Mouse (Mus musculus): ENCODE results near the gene Il11ra1. TPM values are rescaled to one million over a fixed set of nuclear protein-coding genes. Genes with fewer than 3 reads are reported as not detected.
A peak's percentile ranks its signal among the peaks of the same experiment; 100 is the strongest.
"Not testable (repeated sequence)": the region's sequence is repeated elsewhere in the genome, so short reads cannot be mapped to it uniquely, and the experiment has no call there.

Gene Il11ra1
- polyA plus RNA-seq, 1 experiment from 2014 or later, result 111 TPM

DNA sequence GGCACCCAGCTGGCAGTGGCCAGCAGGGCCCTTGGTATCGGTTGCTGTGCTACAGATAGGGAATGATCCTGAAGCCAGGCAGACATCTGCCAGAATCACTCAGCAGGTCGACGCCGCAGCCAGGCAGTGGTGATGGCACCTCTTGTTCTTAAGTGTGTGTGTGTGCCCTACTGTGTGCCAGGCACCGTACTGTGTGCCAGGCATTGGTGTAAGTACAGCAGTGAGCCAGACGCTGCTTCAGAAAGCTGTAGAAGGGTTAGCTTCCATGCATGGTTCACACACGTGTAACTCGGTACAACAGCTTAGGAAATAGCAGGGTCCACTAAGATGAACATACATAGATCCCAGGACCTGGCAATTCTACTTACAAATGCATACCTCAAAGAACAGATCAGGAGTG lies 435 bp downstream of the Il11ra1 start:
- not testable (repeated sequence) for H3K9me3 ChIP-seq (ENCODE audit: control insufficient read depth, low read length); H3K9ac ChIP-seq (ENCODE audit: low read length); H3K4me3 ChIP-seq (ENCODE audit: low read length); H3K27ac ChIP-seq (ENCODE audit: low read length); ATAC-seq (ENCODE audit: low read depth); H3K36me3 ChIP-seq (ENCODE audit: control insufficient read depth, insufficient read depth, low read length); H3K27me3 ChIP-seq (ENCODE audit: control insufficient read depth, insufficient read depth, low read depth, low read length); H3K4me2 ChIP-seq (ENCODE audit: low read depth, low read length); H3K4me1 ChIP-seq (replicated peaks; ENCODE audit: control insufficient read depth, insufficient read depth, low read length)
- 86% methylated on average over 2 of the region's 8 CpGs for WGBS

DNA sequence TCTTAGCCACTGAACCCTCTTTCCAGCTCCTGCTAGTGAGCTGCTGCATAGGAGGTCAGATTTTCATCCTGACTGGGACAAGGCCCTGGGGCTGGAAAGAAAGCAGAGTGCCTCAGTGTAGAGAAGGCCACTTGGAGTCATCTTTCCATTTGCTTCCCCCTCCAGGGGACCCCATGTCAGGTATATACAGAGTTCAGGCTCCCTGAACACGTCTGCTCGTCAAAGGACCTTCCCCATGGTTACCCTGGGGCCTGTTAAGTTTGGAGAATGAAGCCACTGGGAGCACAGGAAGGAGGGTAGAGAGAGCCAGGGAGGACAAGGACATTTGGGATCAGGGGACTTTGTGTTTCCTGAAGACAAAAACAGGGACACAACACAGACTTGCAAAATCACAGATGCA lies 2.4 kb downstream of the Il11ra1 start:
- not testable (repeated sequence) for H3K9ac ChIP-seq (ENCODE audit: low read length); H3K27me3 ChIP-seq (ENCODE audit: control insufficient read depth, insufficient read depth, low read depth, low read length); H3K4me3 ChIP-seq (ENCODE audit: low read length); H3K27ac ChIP-seq (ENCODE audit: low read length); ATAC-seq (ENCODE audit: low read depth); H3K4me1 ChIP-seq (replicated peaks; ENCODE audit: control insufficient read depth, insufficient read depth, low read length); H3K9me3 ChIP-seq (ENCODE audit: control insufficient read depth, low read length); H3K36me3 ChIP-seq (ENCODE audit: control insufficient read depth, insufficient read depth, low read length); H3K4me2 ChIP-seq (ENCODE audit: low read depth, low read length)
- 61% methylated on average over 2 of the region's 2 CpGs for WGBS

DNA sequence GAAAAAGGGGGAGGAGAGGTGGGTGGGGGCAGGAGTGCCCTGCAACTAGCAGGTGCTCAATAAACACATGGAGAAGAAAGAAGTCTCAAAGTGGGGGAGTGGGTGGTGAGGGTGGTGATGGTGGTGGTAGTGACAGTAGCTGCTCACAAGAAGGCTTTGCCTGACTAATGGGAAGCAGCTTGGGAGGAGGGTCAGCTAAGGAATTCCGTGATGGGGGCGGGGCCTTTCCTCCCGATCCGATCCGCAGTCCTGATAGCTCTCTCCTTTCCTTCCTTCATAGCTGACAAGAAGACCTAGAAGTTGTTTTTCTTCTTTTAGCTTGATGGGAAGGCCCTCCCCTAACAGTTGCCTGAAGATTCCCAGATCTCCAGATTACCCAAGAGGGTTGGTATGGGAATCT lies 4.9 kb downstream of the Il11ra1 start:
- ATAC-seq (ENCODE audit: low read depth), result no peak
- Histone ChIP-seq H3K27me3 (ENCODE audit: control insufficient read depth, insufficient read depth, low read depth, low read length) (peaks cover 3% of the 10 kb centered on the region; the same call in 1 of the 2 replicates), H3K9me3 (ENCODE audit: control insufficient read depth, low read length) (no peaks in the 10 kb centered on the region), H3K9ac (ENCODE audit: low read length) (no peak overlapping the region), H3K36me3 (ENCODE audit: control insufficient read depth, insufficient read depth, low read length) (no peaks in the 10 kb centered on the region), H3K4me1 (replicated peaks; ENCODE audit: control insufficient read depth, insufficient read depth, low read length) (peaks cover 10% of the 10 kb centered on the region), H3K4me3 (ENCODE audit: low read length) (no peak overlapping the region), H3K27ac (ENCODE audit: low read length) (no peak overlapping the region), H3K4me2 (ENCODE audit: low read depth, low read length) (no peak overlapping the region)
- 5% methylated on average over 5 of the region's 5 CpGs for WGBS

DNA sequence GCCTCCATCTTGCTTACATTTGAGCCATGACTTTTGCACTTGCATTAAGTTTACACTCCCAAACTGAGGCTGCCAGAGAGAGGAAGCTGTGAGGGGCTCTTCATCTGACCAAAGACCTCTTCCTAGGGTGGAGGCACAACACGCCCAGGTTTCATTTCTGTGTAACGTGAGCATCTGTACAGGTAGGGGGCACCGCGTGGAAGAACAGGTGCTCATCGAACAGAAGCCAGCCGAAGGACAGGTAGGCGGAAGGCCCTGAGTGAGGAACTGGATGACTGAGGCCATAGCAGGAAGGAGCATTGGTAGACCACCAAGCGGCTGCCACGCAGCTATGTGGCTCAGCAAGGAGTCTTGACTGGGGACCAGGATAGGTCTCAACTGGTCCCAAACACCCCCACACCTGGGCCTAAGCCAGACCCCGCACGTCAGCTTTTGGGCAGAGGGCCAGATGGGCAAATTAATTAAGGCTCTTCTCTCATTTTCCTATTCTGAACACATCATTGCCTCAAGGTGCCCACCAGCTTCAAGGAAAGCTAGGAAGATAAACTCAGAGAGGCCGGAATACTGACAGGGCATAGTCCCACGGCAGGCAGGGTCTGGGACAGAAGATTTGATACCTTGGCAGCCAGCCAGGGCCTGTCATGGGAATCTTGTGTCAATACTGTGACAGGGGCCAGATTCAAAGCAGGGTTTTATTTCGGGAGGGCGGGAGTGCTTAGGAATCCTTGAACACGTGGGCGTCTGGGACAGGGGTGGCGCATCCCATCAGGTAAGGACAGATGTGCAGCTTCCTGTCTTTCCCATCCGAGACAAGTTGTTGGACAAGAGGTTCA lies 6.3 kb downstream of the Il11ra1 start:
- H3K4me3 ChIP-seq (ENCODE audit: low read length), result no peak overlapping the region
- H3K27me3 ChIP-seq (ENCODE audit: control insufficient read depth, insufficient read depth, low read depth, low read length), result peaks cover 3% of the 10 kb centered on the region; the same call in 1 of the 2 replicates
- no peak overlapping the region for H3K9ac ChIP-seq (ENCODE audit: low read length)
- H3K4me2 ChIP-seq (ENCODE audit: low read depth, low read length), result no peak overlapping the region
- ATAC-seq (ENCODE audit: low read depth), result 0 out of 2 replicates have a peak, but pooled peaks have one; percentile 19
- H3K36me3 ChIP-seq (ENCODE audit: control insufficient read depth, insufficient read depth, low read length), result peaks cover 3% of the 10 kb centered on the region; the same call in 1 of the 2 replicates
- H3K27ac ChIP-seq (ENCODE audit: low read length), result no peak overlapping the region
- H3K4me1 ChIP-seq (replicated peaks; ENCODE audit: control insufficient read depth, insufficient read depth, low read length), result peaks cover 10% of the 10 kb centered on the region
- H3K9me3 ChIP-seq (ENCODE audit: control insufficient read depth, low read length), result no peaks in the 10 kb centered on the region
- WGBS, result 52% methylated on average over 19 of the region's 19 CpGs

DNA sequence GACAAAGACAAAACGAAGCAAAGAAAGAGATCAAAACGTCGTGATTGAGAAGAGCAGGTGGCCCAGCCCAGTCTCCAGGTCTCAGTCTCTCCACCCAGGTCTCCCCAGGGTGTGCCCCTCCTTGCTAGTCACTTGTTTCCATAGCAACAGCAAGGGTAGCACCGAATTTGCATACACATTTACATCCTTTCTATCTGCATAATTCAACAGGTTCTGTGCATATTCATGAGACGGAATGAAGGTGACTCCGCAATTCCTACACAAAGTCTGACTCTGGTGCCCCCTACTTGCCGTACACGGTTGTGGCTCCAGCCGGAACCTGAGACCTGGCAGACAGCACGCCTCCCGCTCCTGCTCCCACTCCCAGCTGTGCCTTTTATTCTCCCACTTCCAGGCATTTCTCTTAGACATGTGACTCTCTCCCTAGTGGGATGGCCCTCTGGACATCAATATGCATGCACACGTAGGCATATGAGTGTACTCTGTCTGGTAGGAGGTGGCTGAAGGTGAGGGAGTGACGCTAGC lies 7.3 kb downstream of the Il11ra1 start:
- WGBS, result under 1% methylated on average over 13 of the region's 13 CpGs
- H3K4me3 ChIP-seq (ENCODE audit: low read length), result no peak overlapping the region
- peaks cover 3% of the 10 kb centered on the region; the same call in 1 of the 2 replicates for H3K27me3 ChIP-seq (ENCODE audit: control insufficient read depth, insufficient read depth, low read depth, low read length)
- H3K27ac ChIP-seq (ENCODE audit: low read length), result no peak overlapping the region
- no peak overlapping the region for H3K9ac ChIP-seq (ENCODE audit: low read length)
- peaks cover 7% of the 10 kb centered on the region; the same call in 1 of the 2 replicates for H3K36me3 ChIP-seq (ENCODE audit: control insufficient read depth, insufficient read depth, low read length)
- ATAC-seq (ENCODE audit: low read depth), result peak; percentile 60
- 0 out of 2 replicates have a peak overlapping the region, but pooled peaks have one; percentile 19 for H3K4me2 ChIP-seq (ENCODE audit: low read depth, low read length)
- peaks cover 18% of the 10 kb centered on the region for H3K4me1 ChIP-seq (replicated peaks; ENCODE audit: control insufficient read depth, insufficient read depth, low read length)
- H3K9me3 ChIP-seq (ENCODE audit: control insufficient read depth, low read length), result no peaks in the 10 kb centered on the region

DNA sequence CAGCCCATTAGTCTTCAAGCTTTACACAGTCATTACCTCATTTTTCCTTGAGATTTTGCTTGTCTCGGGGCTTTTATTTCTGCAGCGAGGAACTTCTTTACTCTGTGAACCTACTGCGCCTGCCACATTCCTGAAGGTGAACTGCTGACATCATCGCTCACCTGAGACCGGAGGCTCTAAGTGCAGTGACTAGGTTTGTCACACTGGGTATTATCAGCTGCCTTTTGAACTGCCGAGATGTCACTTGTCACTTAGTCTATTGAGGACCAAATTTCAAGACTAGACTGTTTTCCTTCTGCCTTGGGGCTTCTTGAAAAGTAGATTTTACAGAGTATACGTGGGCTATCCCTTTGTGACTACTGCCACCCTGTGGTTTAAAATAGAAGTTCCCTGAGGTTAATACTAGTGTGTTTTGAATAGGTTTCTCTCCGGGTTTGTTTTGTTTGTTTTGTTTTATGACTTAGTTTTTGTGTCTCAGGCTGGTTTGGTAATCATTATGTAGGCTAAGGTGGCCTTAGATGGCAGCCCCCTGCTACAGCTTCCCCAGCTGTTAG lies 8.5 kb downstream of the Il11ra1 start:
- Histone ChIP-seq H3K4me3 (ENCODE audit: low read length) (no peak overlapping the region), H3K4me2 (ENCODE audit: low read depth, low read length) (peak overlapping the region; percentile 33; the same call in 1 of the 2 replicates), H3K9me3 (ENCODE audit: control insufficient read depth, low read length) (no peaks in the 10 kb centered on the region), H3K27me3 (ENCODE audit: control insufficient read depth, insufficient read depth, low read depth, low read length) (peaks cover 3% of the 10 kb centered on the region; the same call in 1 of the 2 replicates), H3K4me1 (replicated peaks; ENCODE audit: control insufficient read depth, insufficient read depth, low read length) (peaks cover 24% of the 10 kb centered on the region), H3K36me3 (ENCODE audit: control insufficient read depth, insufficient read depth, low read length) (peaks cover 7% of the 10 kb centered on the region; the same call in 1 of the 2 replicates), H3K9ac (ENCODE audit: low read length) (0 out of 2 replicates have a peak overlapping the region, but pooled peaks have one; percentile 6), H3K27ac (ENCODE audit: low read length) (no peak overlapping the region)
- 18% methylated on average over 8 of the region's 8 CpGs for WGBS
- ATAC-seq (ENCODE audit: low read depth), result peak; percentile 29; the same call in 1 of the 2 replicates

DNA sequence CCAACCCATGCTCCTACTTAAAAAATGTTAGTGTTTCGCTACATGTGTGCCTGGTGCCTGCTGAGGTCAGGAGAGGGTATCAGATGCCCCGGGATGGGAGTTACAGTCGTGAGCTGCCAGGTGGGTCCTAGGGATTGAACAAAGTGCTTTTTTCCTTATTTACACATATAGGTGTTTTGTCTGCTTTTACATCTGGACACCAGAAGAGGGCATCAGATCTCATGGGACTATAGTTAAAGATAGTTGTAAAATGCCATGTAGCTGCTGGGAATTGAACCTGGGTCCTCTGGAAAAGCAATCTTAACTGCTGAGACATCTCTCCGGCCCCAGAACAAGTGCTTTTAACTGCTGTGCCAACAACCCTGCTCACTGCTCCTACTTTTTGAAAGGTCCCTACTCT lies 10.4 kb downstream of the Il11ra1 start:
- H3K9me3 ChIP-seq (ENCODE audit: control insufficient read depth, low read length), result no peaks in the 10 kb centered on the region
- peaks cover 7% of the 10 kb centered on the region; the same call in 1 of the 2 replicates for H3K36me3 ChIP-seq (ENCODE audit: control insufficient read depth, insufficient read depth, low read length)
- H3K4me3 ChIP-seq (ENCODE audit: low read length), result no peak overlapping the region
- H3K4me2 ChIP-seq (ENCODE audit: low read depth, low read length), result no peak overlapping the region
- H3K4me1 ChIP-seq (replicated peaks; ENCODE audit: control insufficient read depth, insufficient read depth, low read length), result peaks cover 26% of the 10 kb centered on the region
- peaks cover 3% of the 10 kb centered on the region; the same call in 1 of the 2 replicates for H3K27me3 ChIP-seq (ENCODE audit: control insufficient read depth, insufficient read depth, low read depth, low read length)
- no peak overlapping the region for H3K27ac ChIP-seq (ENCODE audit: low read length)
- no peak overlapping the region for H3K9ac ChIP-seq (ENCODE audit: low read length)
- 55% methylated on average over 4 of the region's 4 CpGs for WGBS
- ATAC-seq (ENCODE audit: low read depth), result no peak

DNA sequence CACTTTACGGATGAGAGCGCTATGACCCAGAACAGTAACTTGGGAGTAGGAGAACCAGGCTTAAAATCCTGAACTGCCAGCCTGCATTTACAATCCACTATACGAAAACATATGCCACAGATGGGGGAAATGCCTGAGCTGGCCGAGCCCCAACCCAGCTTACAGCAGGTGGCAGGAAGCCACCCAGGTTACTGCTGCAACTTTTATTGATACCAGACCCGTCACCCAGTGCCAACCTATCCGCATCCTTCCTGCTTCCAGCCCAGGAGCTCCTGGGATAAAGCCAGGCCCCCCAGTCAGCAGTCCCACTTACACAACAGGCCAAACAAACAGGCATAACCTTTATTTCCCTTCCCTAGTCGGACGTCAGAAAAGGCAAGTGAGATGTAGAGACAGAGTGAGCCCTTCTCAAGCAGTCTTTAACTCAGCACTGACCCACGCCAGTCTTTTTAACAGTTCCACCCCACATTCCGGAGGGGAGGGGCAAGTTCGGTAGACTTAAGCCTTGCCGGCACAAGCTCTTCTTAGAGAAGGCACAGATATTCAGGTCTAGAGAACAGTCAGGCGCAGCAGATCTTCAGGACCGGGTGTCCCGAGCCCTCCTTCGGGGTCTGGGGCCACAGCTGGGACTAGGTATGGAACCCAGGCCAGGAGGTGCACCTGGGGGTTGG lies 12.1 kb downstream of the Il11ra1 start:
- H3K27ac ChIP-seq (ENCODE audit: low read length), result no peak overlapping the region
- H3K9me3 ChIP-seq (ENCODE audit: control insufficient read depth, low read length), result no peaks in the 10 kb centered on the region
- ATAC-seq (ENCODE audit: low read depth), result no peak
- peak overlapping the region; percentile 64 for H3K4me3 ChIP-seq (ENCODE audit: low read length)
- H3K9ac ChIP-seq (ENCODE audit: low read length), result peak overlapping the region; percentile 84
- H3K27me3 ChIP-seq (ENCODE audit: control insufficient read depth, insufficient read depth, low read depth, low read length), result peaks cover 1% of the 10 kb centered on the region; the same call in 1 of the 2 replicates
- peak overlapping the region; percentile 95 for H3K4me2 ChIP-seq (ENCODE audit: low read depth, low read length)
- peaks cover 8% of the 10 kb centered on the region; the same call in 1 of the 2 replicates for H3K36me3 ChIP-seq (ENCODE audit: control insufficient read depth, insufficient read depth, low read length)
- 67% methylated on average over 16 of the region's 16 CpGs for WGBS
- peaks cover 21% of the 10 kb centered on the region for H3K4me1 ChIP-seq (replicated peaks; ENCODE audit: control insufficient read depth, insufficient read depth, low read length)

All from lung, embryonic 16.5 days (tissue).